Mouse (Mus musculus) lung, postnatal 0 days (tissue): ENCODE results near the gene Stard3. TPM values are rescaled to one million over a fixed set of nuclear protein-coding genes. Genes with fewer than 3 reads are reported as not detected.

Experiments
- ATAC-seq: fragments of 200-750 bp; cut with Nextera tagmentation; 2 replicates; pipeline ENCODE4 v1.8.0; 2017; ENCODE audit warnings: moderate library complexity
- DNase-seq: peaks from one replicate; pipeline ENCODE4 v3.0.0-alpha.2; 2016; ENCODE audit warnings: low spot score
- H3K27ac ChIP-seq: fragments of 300-500 bp; sonication (generic); 2 replicates; pipeline ENCODE4 v1.5.1; 2014; ENCODE audit warnings: antibody characterized with exemption, mild to moderate bottlenecking, low read length, mixed read lengths
- H3K27me3 ChIP-seq: fragments of 300-500 bp; sonication (generic); replicated peaks from 2 replicates; pipeline ENCODE4 v1.6.1; 2014; ENCODE audit warnings: low read length, mixed read lengths; ENCODE audit not compliant: insufficient read depth
- H3K36me3 ChIP-seq: fragments of 300-500 bp; sonication (generic); 2 replicates; pipeline ENCODE4 v1.6.1; 2014; ENCODE audit warnings: low read length, mixed read lengths; ENCODE audit not compliant: insufficient read depth
- H3K4me1 ChIP-seq: fragments of 300-500 bp; sonication (generic); 2 replicates; pipeline ENCODE4 v1.6.1; 2014; ENCODE audit warnings: antibody characterized with exemption, low read depth, low read length, mixed read lengths; ENCODE audit not compliant: insufficient read depth
- H3K4me2 ChIP-seq: fragments of 300-500 bp; sonication (generic); replicated peaks from 2 replicates; pipeline ENCODE4 v1.6.1; 2014; ENCODE audit warnings: low read depth, mild to moderate bottlenecking, low read length, moderate library complexity, mixed read lengths
- H3K4me3 ChIP-seq: fragments of 300-500 bp; sonication (generic); 2 replicates; pipeline ENCODE4 v1.5.1; 2014; ENCODE audit warnings: low read depth, low read length
- H3K9ac ChIP-seq: fragments of 300-500 bp; sonication (generic); replicated peaks from 2 replicates; pipeline ENCODE4 v1.6.1; 2014; ENCODE audit warnings: low read depth, mild to moderate bottlenecking
- H3K9me3 ChIP-seq: fragments of 300-500 bp; sonication (generic); 2 replicates; pipeline ENCODE4 v1.6.1; 2016; ENCODE audit warnings: low read length, mixed read lengths
- CTCF ChIP-seq: IDR thresholded peaks from 2 replicates; pipeline ENCODE4 v1.5.1; 2016; ENCODE audit warnings: antibody characterized with exemption, mild to moderate bottlenecking
- EP300 ChIP-seq: IDR thresholded peaks from 2 replicates; pipeline ENCODE4 v1.6.1; 2016; ENCODE audit warnings: antibody characterized with exemption, mild to moderate bottlenecking, control low read depth
- WGBS: fragments of 180-500 bp; shearing (Covaris S2); extraction: QIAGEN DNeasy Blood & Tissue Kit; methylation state at CpG from one replicate; pipeline ENCODE4 v1.1.7; 2014; 5-methylcytosine and 5-hydroxymethylcytosine counted together
- polyA plus RNA-seq: library from polyadenylated mRNA; unstranded; fragments of >200 nt; fragmentation: Nextera tagmentation; extraction: Ambion mirVana; gene quantifications from 2 replicates; pipeline ENCODE4 v1.2.1, GENCODE M21; 2015

Gene Stard3
- polyA plus RNA-seq, 1 experiment from 2014 or later = 73.1 TPM

GRCm38 (mm10) chr11:98414162-98414561 is 56.0 kb downstream of the Stard3 start:
- Histone ChIP-seq H3K4me3 (peak overlapping the region; percentile 97; the same call in 1 of the 2 replicates), H3K4me1 (peaks cover 15% of the 10 kb centered on the region; the same call in 1 of the 2 replicates), H3K4me2 (peak overlapping the region; percentile 90), H3K36me3 (no peaks in the 10 kb centered on the region), H3K27me3 (no peaks in the 10 kb centered on the region), H3K9me3 (no peaks in the 10 kb centered on the region), H3K9ac (no peak overlapping the region), H3K27ac (no peak overlapping the region)
- no peak for DNase-seq
- 12% methylated on average over 1 of the region's 2 CpGs for WGBS
- no peak for ATAC-seq
- no peak for TF ChIP-seq EP300
- TF ChIP-seq CTCF = no peak

- WGBS = 83% methylated on average over 1 of the region's 1 CpGs
- Histone ChIP-seq H3K9me3 (no peaks in the 10 kb centered on the region), H3K4me3 (no peak overlapping the region), H3K4me2 (no peak overlapping the region), H3K4me1 (peaks cover 11% of the 10 kb centered on the region; the same call in 1 of the 2 replicates), H3K27ac (no peak overlapping the region), H3K9ac (no peak overlapping the region), H3K27me3 (no peaks in the 10 kb centered on the region), H3K36me3 (0 out of 2 replicates have a peak, but pooled peaks cover 4% of the 10 kb centered on the region)
- DNase-seq (peak; percentile 53), ATAC-seq (no peak)
- TF ChIP-seq CTCF (no peak), EP300 (no peak)
Observed at GRCm38 (mm10) chr11:98417074-98417473, 58.9 kb downstream of the Stard3 start.

- TF ChIP-seq EP300 = no peak
- no peak for TF ChIP-seq CTCF
- no peak overlapping the region for H3K4me2 ChIP-seq
- peaks cover 13% of the 10 kb centered on the region; the same call in 1 of the 2 replicates for H3K36me3 ChIP-seq
- 54% methylated on average over 6 of the region's 6 CpGs for WGBS
- DNase-seq (no peak), ATAC-seq (no peak)
- no peak overlapping the region for H3K9ac ChIP-seq
- H3K9me3 ChIP-seq = no peaks in the 10 kb centered on the region
- peak overlapping the region; percentile 2; the same call in 1 of the 2 replicates for H3K27ac ChIP-seq
- H3K4me3 ChIP-seq = no peak overlapping the region
- H3K4me1 ChIP-seq = peaks cover 11% of the 10 kb centered on the region; the same call in 1 of the 2 replicates
- no peaks in the 10 kb centered on the region for H3K27me3 ChIP-seq
Observed at GRCm38 (mm10) chr11:98418273-98418672, 60.1 kb downstream of the Stard3 start.

GRCm38 (mm10) chr11:98418939-98419547 is 60.9 kb downstream of the Stard3 start:
- peak overlapping the region; percentile 66 for H3K27ac ChIP-seq
- WGBS = 64% methylated on average over 10 of the region's 10 CpGs
- peaks cover 20% of the 10 kb centered on the region; the same call in 1 of the 2 replicates for H3K36me3 ChIP-seq
- no peak for TF ChIP-seq EP300
- peak; percentile 47; the same call in 1 of the 2 replicates for TF ChIP-seq CTCF
- DNase-seq (peak; percentile 86), ATAC-seq (peak; percentile 86)
- peaks cover 5% of the 10 kb centered on the region; the same call in 1 of the 2 replicates for H3K4me1 ChIP-seq
- H3K9me3 ChIP-seq = no peaks in the 10 kb centered on the region
- no peaks in the 10 kb centered on the region for H3K27me3 ChIP-seq
- no peak overlapping the region for H3K4me3 ChIP-seq
- 0 out of 2 replicates have a peak overlapping the region, but pooled peaks have one; percentile 19 for H3K4me2 ChIP-seq
- H3K9ac ChIP-seq = no peak overlapping the region

- H3K4me1 ChIP-seq = no peaks in the 10 kb centered on the region
- 95% methylated on average over 7 of the region's 7 CpGs for WGBS
- H3K27me3 ChIP-seq = no peaks in the 10 kb centered on the region
- H3K9ac ChIP-seq = no peak overlapping the region
- no peaks in the 10 kb centered on the region for H3K9me3 ChIP-seq
- no peak overlapping the region for H3K27ac ChIP-seq
- DNase-seq (no peak), ATAC-seq (no peak)
- TF ChIP-seq CTCF (no peak), EP300 (no peak)
- no peak overlapping the region for H3K4me2 ChIP-seq
- peaks cover 54% of the 10 kb centered on the region for H3K36me3 ChIP-seq
- H3K4me3 ChIP-seq = no peak overlapping the region
Observed at GRCm38 (mm10) chr11:98426592-98426991, 68.4 kb downstream of the Stard3 start.

GRCm38 (mm10) chr11:98428436-98428835 is 70.3 kb downstream of the Stard3 start:
- DNase-seq (no peak), ATAC-seq (no peak)
- 69% methylated on average over 5 of the region's 5 CpGs for WGBS
- H3K4me1 ChIP-seq = no peaks in the 10 kb centered on the region
- H3K27ac ChIP-seq = no peak overlapping the region
- H3K9me3 ChIP-seq = no peaks in the 10 kb centered on the region
- no peaks in the 10 kb centered on the region for H3K27me3 ChIP-seq
- no peak overlapping the region for H3K9ac ChIP-seq
- no peak overlapping the region for H3K4me2 ChIP-seq
- H3K36me3 ChIP-seq = peaks cover 44% of the 10 kb centered on the region
- TF ChIP-seq CTCF = no peak
- TF ChIP-seq EP300 = no peak
- H3K4me3 ChIP-seq = no peak overlapping the region

Other genes starting within 250 kb of the Stard3 start
- 12.8 and 13.0 TPM in 2 replicates for gene Fbxl20, start 208.0 kb upstream of the Stard3 start, polyA plus RNA-seq
- gene Med1, start 165.1 kb upstream of the Stard3 start, polyA plus RNA-seq = 32.2 and 34.1 TPM in 2 replicates
- 6.7 and 8.3 TPM in 2 replicates for gene Cdk12, start 155.3 kb upstream of the Stard3 start, polyA plus RNA-seq
- not detected in 2 replicates for gene Neurod2, start 28.7 kb upstream of the Stard3 start, polyA plus RNA-seq
- 11.8 and 18.6 TPM in 2 replicates for gene Ppp1r1b, start 10.0 kb upstream of the Stard3 start, polyA plus RNA-seq
- gene Tcap, start 25.4 kb downstream of the Stard3 start, polyA plus RNA-seq = 5.8 and 6.4 TPM in 2 replicates
- gene Pnmt, start 28.1 kb downstream of the Stard3 start, polyA plus RNA-seq = 0.12 TPM in 1 of 2 replicates, not detected in the other
- gene Pgap3, start 42.1 kb downstream of the Stard3 start, polyA plus RNA-seq = 8.0 and 8.6 TPM in 2 replicates
- gene Erbb2, start 54.1 kb downstream of the Stard3 start, polyA plus RNA-seq = 21.2 and 23.6 TPM in 2 replicates
- 86.1 and 96.0 TPM in 2 replicates for gene Mien1, start 80.6 kb downstream of the Stard3 start, polyA plus RNA-seq
- gene Grb7, start 88.0 kb downstream of the Stard3 start, polyA plus RNA-seq = 30.7 and 33.1 TPM in 2 replicates
- gene Ikzf3, start 187.7 kb downstream of the Stard3 start, polyA plus RNA-seq = 0.20 and 0.43 TPM in 2 replicates
- gene Zpbp2, start 192.7 kb downstream of the Stard3 start, polyA plus RNA-seq = 0.10 and 0.21 TPM in 2 replicates
- 43.7 and 45.3 TPM in 2 replicates for gene Ormdl3, start 229.0 kb downstream of the Stard3 start, polyA plus RNA-seq
- not detected in 2 replicates for gene Lrrc3c, start 239.9 kb downstream of the Stard3 start, polyA plus RNA-seq